Mouse (Mus musculus) adipocyte (in vitro differentiated cells): ENCODE data around the gene Ndufc2.
A peak's percentile ranks its signal among the peaks of the same experiment; 100 is the strongest.
"Not testable (repeated sequence)": the region's sequence is repeated elsewhere in the genome, so short reads cannot be mapped to it uniquely, and the experiment has no call there.

ENCODE experiments used
- DNase-seq: peaks from one replicate; pipeline ENCODE4 v3.0.0-alpha.2; 2016; ENCODE audit warnings: low spot score

Gene Ndufc2

GRCm38 (mm10) chr7:97427296-97427695 is 27.5 kb downstream of the Ndufc2 start:
- no peak for DNase-seq

- DNase-seq, result peak; percentile 64
Measured at GRCm38 (mm10) chr7:97427778-97428420, 28.1 kb downstream of the Ndufc2 start.

GRCm38 (mm10) chr7:97429705-97430104 is 29.9 kb downstream of the Ndufc2 start:
- no peak for DNase-seq

- not testable (repeated sequence) for DNase-seq
Measured at GRCm38 (mm10) chr7:97433517-97433916, 33.7 kb downstream of the Ndufc2 start.

- DNase-seq, result no peak
Measured at GRCm38 (mm10) chr7:97434517-97434916, 34.7 kb downstream of the Ndufc2 start.

GRCm38 (mm10) chr7:97438986-97439385 is 39.2 kb downstream of the Ndufc2 start:
- DNase-seq, result no peak

- peak; percentile 85 for DNase-seq
Measured at GRCm38 (mm10) chr7:97446171-97446925, 46.5 kb downstream of the Ndufc2 start.

- peak; percentile 47 for DNase-seq
Measured at GRCm38 (mm10) chr7:97447050-97447531, 47.3 kb downstream of the Ndufc2 start.

GRCm38 (mm10) chr7:97451023-97451422 is 51.2 kb downstream of the Ndufc2 start, which contains the start of gene Kctd14:
TSS of gene Kctd14 (plus strand) at chr7:97451323.
- not testable (repeated sequence) for DNase-seq

GRCm38 (mm10) chr7:97452196-97452595 is 52.4 kb downstream of the Ndufc2 start:
- no peak for DNase-seq

- peak; percentile 55 for DNase-seq
Measured at GRCm38 (mm10) chr7:97453141-97453921, 53.5 kb downstream of the Ndufc2 start.

- no peak for DNase-seq
Measured at GRCm38 (mm10) chr7:97454795-97455194, 55.0 kb downstream of the Ndufc2 start.

- DNase-seq, result no peak
Measured at GRCm38 (mm10) chr7:97455577-97455976, 55.8 kb downstream of the Ndufc2 start.
